Mouse (Mus musculus) hindbrain, embryonic 16.5 days (tissue): Measurements from ENCODE around the gene Flot2. TPM values are rescaled to one million over a fixed set of nuclear protein-coding genes. Genes with fewer than 3 reads are reported as not detected.
A peak's percentile ranks its signal among the peaks of the same experiment; 100 is the strongest.

Experiments used
- ATAC-seq: fragments of 200-750 bp; cut with Nextera tagmentation; 2 replicates; pipeline ENCODE4 v1.8.0; 2017; ENCODE audit warnings: moderate TSS enrichment, moderate library complexity
- H3K27ac ChIP-seq: fragments of 300-500 bp; sonication (generic); 2 replicates; pipeline ENCODE4 v1.5.1; 2014; ENCODE audit warnings: low read depth, mild to moderate bottlenecking, control low read depth, low read length, moderate library complexity
- H3K27me3 ChIP-seq: fragments of 300-500 bp; sonication (generic); replicated peaks from 2 replicates; pipeline ENCODE4 v1.6.1; 2014; ENCODE audit warnings: low read length; ENCODE audit not compliant: control insufficient read depth, insufficient read depth
- H3K36me3 ChIP-seq: fragments of 300-500 bp; sonication (generic); 2 replicates; pipeline ENCODE4 v1.6.1; 2014; ENCODE audit warnings: mild to moderate bottlenecking, low read length, moderate library complexity, mixed read lengths; ENCODE audit not compliant: control insufficient read depth, insufficient read depth
- H3K4me1 ChIP-seq: fragments of 300-500 bp; sonication (generic); 2 replicates; pipeline ENCODE4 v1.6.1; 2014; ENCODE audit warnings: low read depth, low read length; ENCODE audit not compliant: control insufficient read depth, insufficient read depth
- H3K4me2 ChIP-seq: fragments of 300-500 bp; sonication (generic); 2 replicates; pipeline ENCODE4 v1.6.1; 2014; ENCODE audit warnings: mild to moderate bottlenecking, low read length, control low read depth, moderate library complexity
- H3K4me3 ChIP-seq: fragments of 300-500 bp; sonication (generic); 2 replicates; pipeline ENCODE4 v1.5.1; 2014; ENCODE audit warnings: mild to moderate bottlenecking, low read length, control low read depth, moderate library complexity
- H3K9ac ChIP-seq: fragments of 300-500 bp; sonication (generic); 2 replicates; pipeline ENCODE4 v1.6.1; 2014; ENCODE audit warnings: low read depth, mild to moderate bottlenecking, control low read depth, low read length, moderate library complexity
- H3K9me3 ChIP-seq: fragments of 300-500 bp; sonication (generic); 2 replicates; pipeline ENCODE4 v1.6.1; 2014; ENCODE audit warnings: mild to moderate bottlenecking, low read length, moderate library complexity; ENCODE audit not compliant: control insufficient read depth
- WGBS: fragments of 180-500 bp; shearing (Covaris S2); extraction: QIAGEN DNeasy Blood & Tissue Kit; methylation state at CpG from one replicate; pipeline ENCODE4 v1.1.7; 2014; 5-methylcytosine and 5-hydroxymethylcytosine counted together
- polyA plus RNA-seq: library from polyadenylated mRNA; unstranded; fragments of >200 nt; fragmentation: Nextera tagmentation; extraction: Ambion mirVana; gene quantifications from 2 replicates; pipeline ENCODE4 v1.2.1, GENCODE M21; 2015

Flot2 gene
- polyA plus RNA-seq, 1 experiment from 2014 or later: 126 TPM

- H3K9ac ChIP-seq: no peak overlapping the region
- no peak for ATAC-seq
- no peaks in the 10 kb centered on the region for H3K9me3 ChIP-seq
- H3K27ac ChIP-seq: no peak overlapping the region
- no peaks in the 10 kb centered on the region for H3K27me3 ChIP-seq
- H3K4me2 ChIP-seq: no peak overlapping the region
- H3K4me3 ChIP-seq: no peak overlapping the region
- no peaks in the 10 kb centered on the region for H3K4me1 ChIP-seq
- WGBS: 29% methylated on average over 6 of the region's 6 CpGs
- peaks cover 34% of the 10 kb centered on the region for H3K36me3 ChIP-seq
These were observed 34.8 kb downstream of the Flot2 start for GRCm38 (mm10) chr11:78072425-78073130.

- no peak for ATAC-seq
- 90% methylated on average over 9 of the region's 9 CpGs for WGBS
- Histone ChIP-seq H3K4me1 (no peaks in the 10 kb centered on the region; the same call in 1 of the 2 replicates), H3K4me2 (no peak overlapping the region), H3K4me3 (no peak overlapping the region), H3K9me3 (no peaks in the 10 kb centered on the region), H3K36me3 (peaks cover 34% of the 10 kb centered on the region), H3K9ac (no peak overlapping the region), H3K27me3 (no peaks in the 10 kb centered on the region), H3K27ac (no peak overlapping the region)
These were observed 36.0 kb downstream of the Flot2 start for GRCm38 (mm10) chr11:78073577-78074276.

- no peaks in the 10 kb centered on the region for H3K9me3 ChIP-seq
- H3K4me1 ChIP-seq: peaks cover 5% of the 10 kb centered on the region
- H3K27me3 ChIP-seq: no peaks in the 10 kb centered on the region
- H3K9ac ChIP-seq: no peak overlapping the region
- WGBS: 95% methylated on average over 2 of the region's 2 CpGs
- no peak for ATAC-seq
- H3K27ac ChIP-seq: no peak overlapping the region
- no peak overlapping the region for H3K4me2 ChIP-seq
- peaks cover 34% of the 10 kb centered on the region for H3K36me3 ChIP-seq
- no peak overlapping the region for H3K4me3 ChIP-seq
These were observed 36.5 kb downstream of the Flot2 start for GRCm38 (mm10) chr11:78074277-78074652.

- Histone ChIP-seq H3K9me3 (no peaks in the 10 kb centered on the region), H3K4me1 (peaks cover 8% of the 10 kb centered on the region), H3K4me2 (no peak overlapping the region), H3K36me3 (peaks cover 34% of the 10 kb centered on the region), H3K27ac (no peak overlapping the region), H3K27me3 (no peaks in the 10 kb centered on the region), H3K9ac (no peak overlapping the region), H3K4me3 (no peak overlapping the region)
- ATAC-seq: no peak
- 96% methylated on average over 4 of the region's 4 CpGs for WGBS
These were observed 36.9 kb downstream of the Flot2 start for GRCm38 (mm10) chr11:78074666-78075065.

GRCm38 (mm10) chr11:78079961-78080921 is 42.5 kb downstream of the Flot2 start, which contains the start of gene Eral1:
Eral1 (minus strand) TSS chr11:78080383.
- Histone ChIP-seq H3K4me3 (peak within 1 kb of the TSS; percentile 59), H3K27me3 (no peaks in the 10 kb centered on the region), H3K27ac (peak within 1 kb of the TSS; percentile 68), H3K9me3 (no peaks in the 10 kb centered on the region), H3K4me1 (peaks cover 11% of the 10 kb centered on the region), H3K4me2 (peak within 1 kb of the TSS; percentile 60), H3K36me3 (peaks cover 11% of the 10 kb centered on the region), H3K9ac (peak within 1 kb of the TSS; percentile 72)
- ATAC-seq: peak; percentile 98
- under 1% methylated on average over 42 of the region's 42 CpGs for WGBS

GRCm38 (mm10) chr11:78083595-78083994 is 45.9 kb downstream of the Flot2 start:
- peaks cover 11% of the 10 kb centered on the region for H3K4me1 ChIP-seq
- no peak overlapping the region for H3K4me2 ChIP-seq
- no peaks in the 10 kb centered on the region for H3K27me3 ChIP-seq
- H3K4me3 ChIP-seq: no peak overlapping the region
- no peaks in the 10 kb centered on the region for H3K9me3 ChIP-seq
- no peak for ATAC-seq
- WGBS: 25% methylated on average over 1 of the region's 1 CpGs
- H3K27ac ChIP-seq: no peak overlapping the region
- H3K36me3 ChIP-seq: no peaks in the 10 kb centered on the region
- H3K9ac ChIP-seq: no peak overlapping the region

- H3K9ac ChIP-seq: no peak overlapping the region
- no peaks in the 10 kb centered on the region for H3K9me3 ChIP-seq
- no peaks in the 10 kb centered on the region for H3K27me3 ChIP-seq
- ATAC-seq: no peak
- H3K27ac ChIP-seq: no peak overlapping the region
- WGBS: 88% methylated on average over 4 of the region's 4 CpGs
- H3K4me1 ChIP-seq: no peaks in the 10 kb centered on the region
- no peak overlapping the region for H3K4me2 ChIP-seq
- H3K4me3 ChIP-seq: no peak overlapping the region
- no peaks in the 10 kb centered on the region for H3K36me3 ChIP-seq
These were observed 49.3 kb downstream of the Flot2 start for GRCm38 (mm10) chr11:78086925-78087479.

- no peaks in the 10 kb centered on the region for H3K36me3 ChIP-seq
- no peak overlapping the region for H3K27ac ChIP-seq
- no peaks in the 10 kb centered on the region for H3K27me3 ChIP-seq
- no peak overlapping the region for H3K4me2 ChIP-seq
- H3K9ac ChIP-seq: no peak overlapping the region
- H3K4me3 ChIP-seq: no peak overlapping the region
- 87% methylated on average over 5 of the region's 5 CpGs for WGBS
- H3K9me3 ChIP-seq: no peaks in the 10 kb centered on the region
- ATAC-seq: no peak
- no peaks in the 10 kb centered on the region for H3K4me1 ChIP-seq
These were observed 50.1 kb downstream of the Flot2 start for GRCm38 (mm10) chr11:78087756-78088281.
